Mouse (Mus musculus): ENCODE measurements around the gene Top2a.
A peak's percentile ranks its signal among the peaks of the same experiment; 100 is the strongest.
"Not testable (repeated sequence)": the region's sequence is repeated elsewhere in the genome, so short reads cannot be mapped to it uniquely, and the experiment has no call there.

The Top2a gene

DNA sequence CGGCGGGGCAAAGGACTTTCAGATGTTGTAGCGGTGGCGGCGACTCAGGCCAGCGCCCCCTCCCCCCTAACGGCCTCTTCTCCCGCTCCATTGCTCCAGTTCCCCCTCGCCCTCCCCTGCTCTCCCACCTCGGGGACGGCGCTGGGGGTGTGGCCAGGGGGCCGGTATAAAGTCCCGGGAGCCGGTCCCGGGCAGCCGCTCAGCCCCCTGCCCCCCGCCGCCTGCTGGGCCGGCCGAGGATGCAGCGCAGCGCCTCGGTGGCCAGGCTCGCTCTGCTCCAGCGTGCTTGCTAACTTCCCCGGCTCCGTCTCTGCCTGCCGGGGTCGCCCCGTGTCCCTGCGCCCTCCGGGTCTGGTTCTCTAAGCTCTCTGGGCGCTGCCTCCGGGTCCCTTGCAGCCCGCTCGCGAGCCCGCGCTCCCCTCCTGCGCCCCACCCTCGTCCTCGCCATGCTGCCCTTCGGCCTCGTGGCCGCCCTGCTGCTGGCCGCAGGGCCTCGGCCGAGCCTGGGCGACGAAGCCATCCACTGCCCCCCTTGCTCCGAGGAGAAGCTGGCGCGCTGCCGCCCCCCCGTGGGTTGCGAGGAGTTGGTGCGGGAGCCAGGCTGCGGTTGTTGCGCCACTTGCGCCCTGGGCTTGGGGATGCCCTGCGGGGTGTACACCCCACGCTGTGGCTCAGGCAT, 17.2 kb upstream of the Top2a start, which contains the start of gene Igfbp4:
TSS of gene Igfbp4 (plus strand) at position 194 of the 679 bp plus-strand sequence.
- DNase-seq (ENCODE audit: extremely low read depth, low read depth): no peak

DNA sequence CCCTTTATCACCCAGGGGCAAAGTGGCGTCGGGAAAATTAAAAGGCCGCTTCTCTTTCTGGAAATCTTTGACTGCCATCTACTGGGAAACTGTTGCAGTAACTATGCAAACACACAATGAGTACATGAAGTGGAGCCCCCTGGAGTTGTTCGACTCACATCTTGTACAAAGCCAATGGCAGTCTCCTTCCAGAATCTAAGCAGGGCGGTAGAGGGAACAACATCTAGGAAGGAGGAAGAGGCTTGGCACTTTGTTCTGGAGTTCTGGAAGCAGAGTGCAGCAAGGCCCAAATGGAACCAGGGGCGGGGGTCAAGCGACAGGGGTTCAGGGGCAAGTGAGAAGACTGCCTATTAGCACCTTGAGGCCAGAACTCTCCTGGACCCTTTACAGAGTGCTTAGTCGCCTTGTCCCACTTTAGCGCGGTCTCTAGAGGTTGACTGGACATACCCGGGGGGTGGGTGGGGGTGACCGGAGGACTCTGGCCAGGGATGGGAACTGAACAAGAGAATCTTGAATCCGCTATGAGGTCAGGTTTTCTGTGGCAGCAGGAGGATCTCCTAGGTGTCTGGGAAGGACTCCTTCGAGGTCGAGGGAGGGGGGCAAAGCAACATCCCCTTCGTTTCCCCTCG, 16.5 kb upstream of the Top2a start:
- peak; percentile 60 for DNase-seq (ENCODE audit: extremely low read depth, low read depth)

DNA sequence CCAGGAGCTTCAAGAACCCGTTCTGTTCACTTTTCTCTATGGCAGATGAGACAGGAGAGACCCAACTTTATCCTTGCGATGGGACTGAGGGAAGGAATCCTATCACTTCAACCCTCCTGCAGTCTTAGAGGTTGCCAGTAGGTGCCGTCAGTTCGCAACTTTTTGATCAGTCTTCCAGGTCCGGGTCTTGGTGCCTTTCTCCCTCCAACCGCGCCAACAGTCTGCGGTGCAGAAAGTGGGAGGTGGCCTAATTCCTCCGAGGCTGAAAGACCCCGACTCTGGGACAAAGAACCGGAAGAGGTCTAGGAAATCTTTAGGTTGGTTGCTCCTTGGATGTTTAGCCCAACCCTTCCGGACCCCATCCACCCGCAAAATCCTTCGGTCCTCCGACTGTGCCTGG, 15.8 kb upstream of the Top2a start:
- DNase-seq (ENCODE audit: extremely low read depth, low read depth): peak; percentile 82

DNA sequence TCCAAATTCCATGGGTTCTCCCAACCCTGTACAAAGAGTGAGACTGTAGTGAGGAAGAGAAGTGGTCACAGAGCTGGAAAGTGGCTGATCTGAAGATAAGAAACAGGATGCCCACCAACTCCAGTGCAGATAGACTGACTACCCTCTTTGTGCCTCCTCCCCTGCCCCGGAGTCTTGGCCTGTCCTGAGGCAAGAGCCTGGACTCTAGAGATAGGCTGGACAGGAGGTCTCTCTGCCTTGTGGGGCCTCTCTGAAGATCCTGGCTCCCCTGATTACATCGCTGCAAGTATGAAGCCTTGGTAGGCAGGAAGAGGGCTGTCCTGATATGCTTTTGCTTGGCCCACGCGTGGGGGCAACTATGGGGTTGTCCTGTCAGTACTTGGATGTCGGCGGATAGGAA, 12.3 kb upstream of the Top2a start:
- no peak for DNase-seq (ENCODE audit: extremely low read depth, low read depth)

GRCm38 (mm10) chr11:99035350-99035749, 11.4 kb upstream of the Top2a start:
- no peak for DNase-seq (ENCODE audit: extremely low read depth, low read depth)

DNA sequence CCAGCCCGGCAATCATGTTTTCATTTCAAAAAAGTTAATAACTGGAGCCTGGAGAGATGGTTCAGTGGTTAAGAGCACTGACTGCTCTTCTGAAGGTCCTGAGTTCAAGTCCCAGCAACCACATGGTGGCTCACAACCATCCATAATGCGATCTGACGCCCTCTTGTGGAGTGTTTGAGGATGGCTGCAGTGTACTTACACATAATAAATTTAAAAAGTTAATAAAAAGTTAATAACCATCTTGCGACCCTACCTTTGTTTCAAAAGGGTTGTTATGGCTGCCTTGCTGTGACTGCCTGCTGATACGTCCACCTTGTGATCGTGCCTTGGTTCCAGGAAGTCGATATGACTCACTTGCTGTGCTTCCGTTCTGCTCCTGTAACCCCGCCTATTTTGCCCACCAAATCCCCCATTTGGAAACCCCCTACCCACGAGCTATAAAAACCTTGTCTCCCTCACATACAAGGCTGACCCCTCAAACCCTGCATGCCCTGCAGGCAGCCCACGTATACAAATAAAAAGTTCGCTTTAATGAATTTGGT, 3.0 kb upstream of the Top2a start:
- DNase-seq (ENCODE audit: extremely low read depth, low read depth): no peak

DNA sequence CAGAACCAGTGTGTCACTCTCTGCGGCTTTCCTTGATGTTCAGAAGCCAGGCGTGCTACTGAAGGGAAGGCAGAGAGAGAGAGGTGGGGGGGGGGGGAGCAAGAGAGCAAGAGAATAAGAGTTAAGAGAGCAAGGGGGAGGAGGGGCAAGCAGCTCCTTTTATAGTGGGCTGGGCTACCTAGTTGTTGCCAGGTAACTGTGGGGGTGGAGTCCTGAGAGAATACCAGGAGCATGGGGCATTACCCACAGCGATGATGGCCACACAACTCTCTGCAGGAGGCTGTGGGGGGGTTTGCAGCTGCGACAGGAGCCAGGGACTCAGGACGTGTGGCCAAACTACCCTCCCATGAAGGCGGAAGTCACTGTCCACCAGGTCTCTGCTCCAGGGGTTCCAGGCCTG, 1.9 kb upstream of the Top2a start:
- no peak for DNase-seq (ENCODE audit: extremely low read depth, low read depth)

GRCm38 (mm10) chr11:99024468-99025134, 612 bp upstream of the Top2a start:
- no peak for DNase-seq (ENCODE audit: extremely low read depth, low read depth)

DNA sequence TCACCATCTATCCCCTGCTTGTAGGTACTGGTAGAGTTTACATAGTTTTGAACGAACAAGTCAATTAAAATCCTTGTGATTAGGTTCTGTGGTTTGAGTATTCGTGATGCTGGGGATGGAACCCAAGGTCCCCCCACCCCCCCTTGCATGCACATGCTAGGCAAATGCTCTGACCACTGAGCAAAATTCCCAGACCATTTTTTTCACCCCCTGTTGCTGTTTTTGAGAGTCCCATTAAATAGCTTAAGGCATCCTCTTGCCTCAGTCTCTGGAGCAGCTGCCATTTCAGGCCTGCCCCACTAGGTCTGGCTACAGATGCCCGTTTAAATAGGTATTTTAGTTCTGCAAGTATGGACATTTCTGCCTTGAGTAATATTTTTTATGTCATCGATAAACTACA, 895 bp downstream of the Top2a start:
- peak; percentile 25 for DNase-seq (ENCODE audit: extremely low read depth, low read depth)

DNA sequence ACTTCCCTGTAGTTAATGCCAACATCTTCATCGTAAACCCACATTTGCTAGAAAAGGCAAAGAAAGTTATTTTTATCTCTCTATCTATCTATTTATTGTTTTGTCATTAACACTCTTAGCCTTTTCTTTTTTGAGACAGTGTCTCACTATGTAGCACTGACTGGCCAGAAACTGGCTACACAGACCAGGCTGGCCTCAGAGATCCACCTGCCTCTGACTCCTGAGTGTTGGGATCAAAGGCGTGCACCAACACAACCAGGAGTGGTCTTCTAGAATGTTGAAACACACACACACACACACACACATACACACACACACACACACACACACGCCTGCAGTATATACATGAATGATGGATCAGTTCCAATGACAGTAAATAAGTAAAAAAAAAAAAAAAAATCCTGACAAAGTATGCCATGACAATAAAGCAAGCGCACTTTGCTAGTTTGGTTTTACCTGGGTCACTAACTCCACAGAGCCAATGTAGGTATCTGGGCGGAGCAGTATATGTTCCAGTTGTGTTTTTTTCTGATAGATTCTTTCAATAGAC, 1.5 kb downstream of the Top2a start:
- DNase-seq (ENCODE audit: extremely low read depth, low read depth): no peak

GRCm38 (mm10) chr11:99019844-99020243, 4.1 kb downstream of the Top2a start:
- DNase-seq (ENCODE audit: extremely low read depth, low read depth): no peak

DNA sequence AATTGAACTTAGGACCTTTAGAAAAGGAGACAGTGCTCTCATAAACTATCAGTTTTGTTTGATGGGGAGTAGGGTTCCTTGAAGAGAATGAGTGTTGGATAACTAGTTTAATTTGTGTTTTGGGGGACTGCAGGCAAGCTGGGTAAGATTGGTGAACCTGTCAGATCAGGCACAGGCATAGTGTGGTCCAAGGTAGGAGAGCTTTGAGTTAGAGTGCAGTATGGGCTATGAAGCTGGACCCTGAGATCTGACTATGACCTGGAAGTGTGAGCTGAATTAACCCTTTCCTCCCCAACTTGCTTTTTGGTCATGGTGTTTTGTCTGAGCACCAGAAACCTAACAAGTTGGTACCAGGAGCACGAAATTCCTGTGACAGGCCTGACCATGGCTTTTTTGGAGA, 10.1 kb downstream of the Top2a start:
- no peak for DNase-seq (ENCODE audit: extremely low read depth, low read depth)

DNA sequence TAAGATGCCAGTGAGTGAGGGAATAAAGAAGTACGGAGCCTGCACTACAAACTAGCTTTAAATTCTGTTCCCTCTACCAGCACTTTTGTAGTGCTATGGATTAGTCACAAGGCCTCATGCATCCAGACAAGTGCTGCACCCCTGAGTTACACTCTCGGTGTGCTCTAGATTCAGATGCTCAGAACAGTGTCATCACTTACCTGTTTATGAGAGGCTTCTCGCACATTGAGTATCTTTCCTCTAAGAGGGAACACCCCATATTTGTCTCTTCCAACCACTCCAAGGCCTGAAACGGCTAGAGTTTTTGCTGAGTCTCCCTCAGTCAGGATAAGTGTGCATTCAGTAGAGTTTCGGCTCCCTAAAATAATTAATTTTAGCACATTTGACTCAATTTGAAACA, 13.3 kb downstream of the Top2a start:
- no peak for DNase-seq (ENCODE audit: extremely low read depth, low read depth)

DNA sequence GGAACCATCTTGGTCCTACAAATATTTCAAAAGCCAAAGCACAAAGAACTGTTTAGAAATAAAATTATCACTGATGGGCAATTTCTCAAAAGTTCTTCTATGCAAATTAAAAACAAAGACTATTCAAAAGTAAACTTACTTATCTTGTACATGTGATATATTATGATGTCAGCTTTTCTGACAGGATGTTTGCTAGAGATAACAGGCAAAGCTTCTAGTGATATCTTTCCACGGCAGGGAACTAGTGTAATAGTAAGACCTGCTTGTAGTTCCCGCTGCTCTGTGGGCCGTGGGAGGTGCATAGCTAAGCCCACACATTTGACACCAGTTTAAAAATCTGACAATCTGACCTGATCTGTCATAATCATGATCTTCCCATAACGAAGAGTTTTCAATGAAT, 13.9 kb downstream of the Top2a start:
- DNase-seq (ENCODE audit: extremely low read depth, low read depth): no peak

DNA sequence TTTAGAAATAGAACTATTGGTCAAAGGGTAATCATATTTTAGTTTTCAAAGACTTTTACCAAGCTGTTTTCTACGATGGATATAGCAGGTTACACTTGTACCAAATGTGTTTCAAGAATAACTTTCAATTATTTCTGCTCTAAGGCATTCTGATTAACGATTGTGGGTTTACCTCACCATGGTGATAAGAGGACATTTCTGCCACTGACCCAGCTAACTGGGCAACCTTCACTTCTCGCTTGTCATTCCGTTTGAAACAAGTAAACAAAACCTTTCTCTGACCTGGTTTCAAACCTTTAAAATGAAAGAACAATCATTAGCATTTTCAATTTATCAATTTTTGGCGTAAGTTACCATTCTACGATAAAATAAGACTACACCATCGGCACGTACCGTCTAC, 17.2 kb downstream of the Top2a start:
- DNase-seq (ENCODE audit: extremely low read depth, low read depth): no peak

- DNase-seq (ENCODE audit: extremely low read depth, low read depth): no peak
Measured at GRCm38 (mm10) chr11:98999243-98999642, 24.7 kb downstream of the Top2a start.

GRCm38 (mm10) chr11:98998776-98999175, 25.2 kb downstream of the Top2a start:
- DNase-seq (ENCODE audit: extremely low read depth, low read depth): no peak

DNA sequence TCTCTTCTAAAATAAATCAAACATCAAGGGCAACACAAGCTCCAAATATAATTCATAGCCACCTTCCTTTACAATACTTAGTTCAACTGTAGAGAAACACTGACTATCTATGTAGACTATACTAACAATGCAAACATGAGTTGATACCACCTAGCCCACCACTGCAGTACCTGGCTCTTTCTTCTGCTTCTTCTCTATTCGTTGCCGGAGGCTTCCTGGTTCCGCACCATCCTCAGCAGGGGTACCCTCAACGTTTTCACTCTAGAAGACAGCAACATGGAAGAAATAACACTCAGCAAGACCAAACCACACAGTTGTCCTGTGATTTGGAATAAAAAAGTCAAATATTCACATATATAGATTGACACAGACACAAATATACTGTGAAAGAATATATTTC, 26.3 kb downstream of the Top2a start:
- DNase-seq (ENCODE audit: extremely low read depth, low read depth): no peak

DNA sequence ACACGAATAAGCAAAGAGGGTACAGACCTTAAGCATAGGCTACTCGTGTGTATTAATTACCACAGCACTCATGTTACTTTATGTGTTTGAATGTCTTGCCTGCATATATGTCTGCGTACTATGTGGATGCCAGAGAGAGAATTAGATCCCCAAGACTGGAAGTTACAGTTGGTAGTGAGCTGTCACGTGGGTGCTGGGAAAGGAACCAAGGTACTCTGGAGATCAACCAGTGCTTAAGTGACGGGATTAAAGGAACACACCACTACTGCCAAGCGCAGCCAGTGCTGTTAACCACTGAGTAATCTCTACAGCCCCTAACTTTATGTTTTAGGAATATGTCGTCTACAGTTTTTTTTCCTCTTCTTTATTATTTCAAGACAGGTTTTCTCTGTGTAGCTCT, 28.0 kb downstream of the Top2a start:
- DNase-seq (ENCODE audit: extremely low read depth, low read depth): no peak

GRCm38 (mm10) chr11:98990866-98991265, 33.1 kb downstream of the Top2a start:
- DNase-seq (ENCODE audit: extremely low read depth, low read depth): no peak

- not testable (repeated sequence) for DNase-seq (ENCODE audit: extremely low read depth, low read depth)
Measured at GRCm38 (mm10) chr11:98988260-98988659, 35.7 kb downstream of the Top2a start.

- DNase-seq (ENCODE audit: extremely low read depth, low read depth): no peak
Measured at GRCm38 (mm10) chr11:98985542-98985941, 38.4 kb downstream of the Top2a start.
